22 mouse cellular contexts compared by ENCODE assay signal in the genomic region with DNA sequence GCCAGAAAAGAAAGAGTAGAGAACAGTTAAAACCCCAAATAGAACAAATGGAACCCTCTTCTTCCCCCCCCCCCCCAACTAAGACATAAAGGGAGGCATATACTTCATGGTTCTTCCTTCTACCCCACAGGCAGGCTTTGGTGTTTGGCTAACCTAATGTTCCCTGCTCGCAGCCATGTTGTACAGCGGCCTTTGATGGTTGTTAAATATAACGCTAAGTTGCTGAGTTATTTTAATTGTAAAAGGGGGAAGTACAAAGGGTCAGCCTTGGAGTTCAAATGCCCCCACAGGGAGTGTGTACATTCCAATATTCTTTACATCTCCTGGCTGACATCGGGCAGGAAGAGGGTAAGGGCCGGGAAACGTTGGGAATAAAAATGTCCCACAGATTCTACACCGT.
DNase-seq lines count a peak whose midpoint lies in the region; ATAC-seq and TF ChIP-seq lines count a peak whose summit lies in the region.
"Had no signal": no experiment of that assay in that cellular context is flagged by ENCODE, and none has a peak within 500 bp of the region (broad histone marks: within the 10 kb centered on the region; RNA-seq: fewer than 3 reads in every experiment).

No protein-coding gene starts in this region.

- H3K27me3 ChIP-seq in heart, embryonic 14.5 days (ENCODE audit: control insufficient read depth, insufficient read depth, low read length) = no peaks in the 10 kb centered on the region
- H3K27me3 ChIP-seq in kidney, postnatal 0 days (ENCODE audit: insufficient read depth, low read length) = no peaks in the 10 kb centered on the region
- no peaks in the 10 kb centered on the region for H3K27me3 ChIP-seq in midbrain, embryonic 11.5 days (ENCODE audit: control insufficient read depth, insufficient read depth, low read length)
- no peaks in the 10 kb centered on the region for H3K27me3 ChIP-seq in midbrain, embryonic 14.5 days (ENCODE audit: control insufficient read depth, insufficient read depth, low read length)
- H3K27me3 ChIP-seq in intestine, embryonic 15.5 days (replicated peaks) = no peaks in the 10 kb centered on the region
- H3K27me3 ChIP-seq: forebrain, embryonic 13.5 days; neural tube, embryonic 15.5 days; Patski had no signal

- no peak for ATAC-seq in heart, embryonic 14.5 days (ENCODE audit: insufficient number of reproducible peaks, insufficient read depth, low FRiP score, low read depth)
- no peak for ATAC-seq in kidney, postnatal 0 days (replicated peaks; ENCODE audit: low FRiP score, low read depth)
- ATAC-seq in midbrain, embryonic 11.5 days (ENCODE audit: low FRiP score) = no peak
- ATAC-seq in midbrain, embryonic 14.5 days (ENCODE audit: low FRiP score, low TSS enrichment) = no peak
- no peak for ATAC-seq in intestine, embryonic 15.5 days
- ATAC-seq: forebrain, embryonic 13.5 days; hindbrain, postnatal 0 days; midbrain, embryonic 16.5 days; Patski had no signal

- no peak overlapping the region for H3K4me2 ChIP-seq in heart, embryonic 14.5 days (ENCODE audit: low read length)
- 0 out of 2 replicates have a peak overlapping the region, but pooled peaks have one; percentile 10 for H3K4me2 ChIP-seq in kidney, postnatal 0 days (ENCODE audit: low read length)
- no peak overlapping the region for H3K4me2 ChIP-seq in midbrain, embryonic 11.5 days
- H3K4me2 ChIP-seq in midbrain, embryonic 14.5 days (ENCODE audit: low read length) = no peak overlapping the region
- no peak overlapping the region for H3K4me2 ChIP-seq in intestine, embryonic 15.5 days (replicated peaks)
- H3K4me2 ChIP-seq: forebrain, embryonic 13.5 days; neural tube, embryonic 15.5 days had no signal

- TF ChIP-seq CTCF in kidney, postnatal 0 days (IDR thresholded peaks at IDR 0.05; ENCODE audit: low read depth) = no peak

- no peak for DNase-seq in heart, postnatal 4 days
- no peak for DNase-seq in kidney, postnatal 0 days (ENCODE audit: low spot score)
- DNase-seq in kidney, adult 11 months = no peak
- peak; percentile 69 for DNase-seq in midbrain, embryonic 11.5 days (ENCODE audit: low spot score, missing footprints)
- DNase-seq in midbrain, embryonic 14.5 days = no peak
- DNase-seq: adrenal gland, adult 8-10 months; cerebellum, adult 9-10 months; gastrocnemius, postnatal 36 days; kidney, adult 8-10 months; liver; lung, postnatal 14 days; thymus, postnatal 25 days had no signal

- H3K36me3 ChIP-seq in heart, embryonic 14.5 days (ENCODE audit: control insufficient read depth, insufficient read depth, low read length) = peaks cover 51% of the 10 kb centered on the region
- peaks cover 19% of the 10 kb centered on the region; the same call in 1 of the 2 replicates for H3K36me3 ChIP-seq in kidney, postnatal 0 days (ENCODE audit: insufficient read depth, low read length)
- no peaks in the 10 kb centered on the region for H3K36me3 ChIP-seq in midbrain, embryonic 11.5 days (ENCODE audit: control insufficient read depth, insufficient read depth, low read length)
- H3K36me3 ChIP-seq in midbrain, embryonic 14.5 days (ENCODE audit: control insufficient read depth, insufficient read depth, low read length) = peaks cover 5% of the 10 kb centered on the region; the same call in 1 of the 2 replicates
- no peaks in the 10 kb centered on the region for H3K36me3 ChIP-seq in intestine, embryonic 15.5 days

- no peaks in the 10 kb centered on the region for H3K9me3 ChIP-seq in heart, embryonic 14.5 days (ENCODE audit: control insufficient read depth, low read length)
- H3K9me3 ChIP-seq in kidney, postnatal 0 days (replicated peaks; ENCODE audit: low read length) = no peaks in the 10 kb centered on the region
- no peaks in the 10 kb centered on the region for H3K9me3 ChIP-seq in midbrain, embryonic 11.5 days (ENCODE audit: control insufficient read depth, low read length)
- H3K9me3 ChIP-seq in midbrain, embryonic 14.5 days (ENCODE audit: control insufficient read depth, low read length) = no peaks in the 10 kb centered on the region
- H3K9me3 ChIP-seq in intestine, embryonic 15.5 days = no peaks in the 10 kb centered on the region
- H3K9me3 ChIP-seq: embryonic facial prominence, embryonic 10.5 days; forebrain, embryonic 13.5 days; hindbrain, embryonic 10.5 days; megakaryocyte, embryonic 14.5 days; neural tube, embryonic 15.5 days had no signal

- H3K27ac ChIP-seq in heart, embryonic 14.5 days (replicated peaks in 1 of 2; ENCODE audit: control insufficient read depth in 1 of 2, insufficient read depth in 1 of 2, low read depth in 2 of 2, low read length in 2 of 2) = peak overlapping the region in 1 of 2 experiments; percentile 70; a peak in 2 of 4 replicates
- H3K27ac ChIP-seq in kidney, postnatal 0 days = peak overlapping the region; percentile 43; the same call in 1 of the 2 replicates
- H3K27ac ChIP-seq in midbrain, embryonic 11.5 days (ENCODE audit: low read depth, low read length) = no peak overlapping the region
- no peak overlapping the region for H3K27ac ChIP-seq in midbrain, embryonic 14.5 days (replicated peaks; ENCODE audit: low read depth, low read length)
- no peak overlapping the region for H3K27ac ChIP-seq in intestine, embryonic 15.5 days
- H3K27ac ChIP-seq: embryonic facial prominence, embryonic 10.5 days; forebrain, embryonic 13.5 days; hindbrain, embryonic 10.5 days; neural tube, embryonic 15.5 days had no signal

- H3K9ac ChIP-seq in heart, embryonic 14.5 days (ENCODE audit: low read length) = 0 out of 2 replicates have a peak overlapping the region, but pooled peaks have one; percentile 8
- H3K9ac ChIP-seq in kidney, postnatal 0 days (ENCODE audit: low read depth, low read length) = no peak overlapping the region
- no peak overlapping the region for H3K9ac ChIP-seq in midbrain, embryonic 11.5 days (ENCODE audit: low read length)
- no peak overlapping the region for H3K9ac ChIP-seq in midbrain, embryonic 14.5 days (replicated peaks; ENCODE audit: low read length)
- no peak overlapping the region for H3K9ac ChIP-seq in intestine, embryonic 15.5 days
- H3K9ac ChIP-seq: forebrain, embryonic 13.5 days; neural tube, embryonic 15.5 days had no signal

- H3K4me3 ChIP-seq in heart, embryonic 14.5 days (ENCODE audit: control insufficient read depth in 1 of 2, insufficient read depth in 1 of 2, low read depth in 1 of 2, low read length in 2 of 2) = no peak overlapping the region
- H3K4me3 ChIP-seq in kidney, postnatal 0 days (replicated peaks; ENCODE audit: low read depth, low read length) = no peak overlapping the region
- H3K4me3 ChIP-seq in midbrain, embryonic 11.5 days (ENCODE audit: low read depth, low read length) = no peak overlapping the region
- H3K4me3 ChIP-seq in midbrain, embryonic 14.5 days (replicated peaks; ENCODE audit: low read depth, low read length) = no peak overlapping the region
- H3K4me3 ChIP-seq in intestine, embryonic 15.5 days (replicated peaks) = no peak overlapping the region
- H3K4me3 ChIP-seq: embryonic facial prominence, embryonic 10.5 days; forebrain, embryonic 13.5 days; hindbrain, embryonic 10.5 days; megakaryocyte, embryonic 14.5 days; neural tube, embryonic 15.5 days had no signal

- WGBS in heart, embryonic 14.5 days = 52% methylated on average over 7 of the region's 7 CpGs
- WGBS in kidney, postnatal 0 days = 26% methylated on average over 7 of the region's 7 CpGs
- 76% methylated on average over 7 of the region's 7 CpGs for WGBS in midbrain, embryonic 11.5 days
- WGBS in midbrain, embryonic 14.5 days = 75% methylated on average over 7 of the region's 7 CpGs
- WGBS in intestine, embryonic 15.5 days = 46% methylated on average over 7 of the region's 7 CpGs

- peaks cover 16 to 71% of the 10 kb centered on the region in 2 experiments for H3K4me1 ChIP-seq in heart, embryonic 14.5 days (ENCODE audit: control insufficient read depth in 2 of 2, insufficient read depth in 2 of 2, low read length in 2 of 2)
- H3K4me1 ChIP-seq in kidney, postnatal 0 days (replicated peaks; ENCODE audit: insufficient read depth, low read length) = peaks cover 23% of the 10 kb centered on the region
- peaks cover 5% of the 10 kb centered on the region; the same call in 1 of the 2 replicates for H3K4me1 ChIP-seq in midbrain, embryonic 11.5 days (ENCODE audit: control insufficient read depth, insufficient read depth, low read length)
- H3K4me1 ChIP-seq in midbrain, embryonic 14.5 days (ENCODE audit: control insufficient read depth, insufficient read depth, low read length) = peaks cover 11% of the 10 kb centered on the region; the same call in 1 of the 2 replicates
- no peaks in the 10 kb centered on the region; the same call in none of the 2 replicates for H3K4me1 ChIP-seq in intestine, embryonic 15.5 days (replicated peaks)
